Mouse (Mus musculus) T-helper 17 cell (primary cell): ENCODE measurements at regions not wholly inside any gene's neighbourhood (a gene's known extent, or its start where the extent isn't known, plus 50 kb on each side); places are given as distances from the start of the nearest gene placed in this dataset.

ENCODE experiments used
- in situ Hi-C, 2 experiments: fragments of 300-600 bp; cut with MboI, MseI; formaldehyde crosslinking; loops; 1 replicate in 1 of 2; 2 replicates in 1 of 2; pipeline ENCODE4 v1.15.1; 2025; ENCODE audit warnings: high pct_unique_total_duplicates in 2 of 2

DNA sequence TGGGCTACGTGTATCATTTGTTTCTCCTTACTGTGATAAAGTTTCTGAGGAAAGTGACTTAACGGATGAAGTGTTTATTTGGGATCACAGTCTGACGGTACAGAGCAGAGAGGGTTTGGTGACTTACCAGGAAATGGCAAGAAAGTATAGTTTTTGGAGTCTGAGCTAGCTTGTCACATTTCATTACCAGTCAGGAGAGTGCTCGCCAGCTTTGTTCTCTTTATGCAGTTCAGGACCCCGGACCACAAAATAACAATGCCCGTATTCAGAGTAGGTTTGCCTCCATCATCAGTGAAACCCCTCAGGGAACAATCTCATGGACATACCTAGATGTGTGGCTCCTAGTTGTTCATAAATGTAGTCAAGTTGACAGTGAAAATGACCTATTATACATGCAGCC, 387.7 kb downstream of the Wdr11 start:
- in situ Hi-C loops, result no loop called here

DNA sequence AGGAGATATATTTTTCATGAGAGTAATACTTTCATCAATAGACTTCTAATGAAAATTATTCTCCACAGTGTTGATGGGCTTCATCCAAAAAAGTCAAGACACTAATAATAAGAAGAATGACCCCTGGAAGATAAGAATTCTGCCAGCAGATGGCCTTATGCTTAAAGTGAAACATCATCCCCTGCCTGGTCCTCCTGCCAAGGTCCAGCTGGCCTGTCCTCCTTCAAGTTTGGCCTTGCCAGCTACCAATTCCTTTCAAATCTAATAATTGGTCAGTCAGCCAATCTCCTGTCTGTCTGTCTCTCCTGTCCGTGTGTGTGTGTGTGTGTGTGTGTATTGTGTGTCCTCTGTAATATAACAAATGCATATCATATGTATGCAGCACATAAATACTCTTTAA, 388.8 kb downstream of the Wdr11 start:
- in situ Hi-C loops, result no loop called here

DNA sequence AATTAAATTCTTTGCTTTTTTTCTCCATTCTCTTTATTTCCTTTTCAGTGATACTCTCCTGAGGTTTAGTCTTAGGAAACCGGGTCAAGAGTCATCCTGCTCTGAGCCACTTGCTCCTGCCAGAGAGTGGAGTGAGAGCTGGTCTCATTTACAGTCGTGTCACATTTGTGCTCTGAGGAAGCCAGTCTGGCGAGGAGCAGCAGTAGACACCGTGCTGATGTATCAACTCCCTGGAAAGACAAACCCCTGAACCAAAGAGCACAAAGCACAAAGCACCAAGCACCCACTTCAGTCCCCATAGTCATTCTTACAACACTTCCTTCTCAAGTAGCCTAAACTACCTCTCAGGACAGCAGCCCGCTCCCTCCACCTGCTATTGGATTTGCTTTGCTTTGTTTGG, 390.7 kb downstream of the Wdr11 start:
- in situ Hi-C loops, result no loop called here

DNA sequence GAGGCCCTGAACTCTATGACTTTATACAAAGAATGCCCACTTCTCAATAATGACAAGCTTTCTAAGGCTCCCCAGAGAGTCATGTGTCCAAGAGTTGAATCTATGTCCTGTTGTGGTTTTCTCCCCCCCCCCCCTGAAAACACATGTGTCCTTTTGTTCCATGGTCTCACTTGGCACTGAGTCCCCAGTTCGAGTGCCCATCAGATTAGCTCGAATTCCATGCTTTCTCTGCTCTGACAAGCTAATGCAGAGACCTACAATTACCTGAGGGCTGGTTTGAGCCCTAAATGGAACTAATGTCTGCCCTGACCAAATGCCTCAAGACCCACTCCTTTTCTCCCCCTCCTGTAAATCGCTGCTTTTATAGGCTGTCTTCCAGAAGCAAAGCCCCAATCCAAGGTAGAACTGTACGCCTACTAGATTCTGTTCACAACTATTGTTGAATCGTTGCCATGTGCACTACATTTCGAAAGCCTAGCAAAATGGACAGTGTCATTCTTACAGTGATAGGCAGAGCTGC, 392.0 kb downstream of the Wdr11 start:
- in situ Hi-C loops, result no loop called here

DNA sequence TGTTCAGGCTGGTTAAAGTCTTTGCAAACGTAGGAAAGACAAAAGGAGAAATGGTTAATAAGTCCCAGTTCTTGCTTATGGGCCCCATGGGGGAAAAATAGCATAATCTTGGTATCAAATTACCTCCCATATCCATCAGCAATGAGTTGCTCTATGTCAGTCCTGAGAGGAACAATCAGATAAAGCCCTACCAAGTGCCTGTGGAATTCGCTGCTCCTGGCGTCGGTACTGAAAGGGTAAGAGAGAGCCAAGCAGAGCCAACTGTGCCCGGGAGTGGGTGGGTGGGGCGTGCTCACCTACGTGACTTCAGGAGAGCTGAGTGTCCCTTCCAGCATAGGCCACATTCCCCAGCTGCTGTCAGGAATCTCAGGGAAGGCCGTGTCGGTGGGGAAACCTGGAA, 392.7 kb downstream of the Wdr11 start:
- in situ Hi-C loops, result no loop called here

DNA sequence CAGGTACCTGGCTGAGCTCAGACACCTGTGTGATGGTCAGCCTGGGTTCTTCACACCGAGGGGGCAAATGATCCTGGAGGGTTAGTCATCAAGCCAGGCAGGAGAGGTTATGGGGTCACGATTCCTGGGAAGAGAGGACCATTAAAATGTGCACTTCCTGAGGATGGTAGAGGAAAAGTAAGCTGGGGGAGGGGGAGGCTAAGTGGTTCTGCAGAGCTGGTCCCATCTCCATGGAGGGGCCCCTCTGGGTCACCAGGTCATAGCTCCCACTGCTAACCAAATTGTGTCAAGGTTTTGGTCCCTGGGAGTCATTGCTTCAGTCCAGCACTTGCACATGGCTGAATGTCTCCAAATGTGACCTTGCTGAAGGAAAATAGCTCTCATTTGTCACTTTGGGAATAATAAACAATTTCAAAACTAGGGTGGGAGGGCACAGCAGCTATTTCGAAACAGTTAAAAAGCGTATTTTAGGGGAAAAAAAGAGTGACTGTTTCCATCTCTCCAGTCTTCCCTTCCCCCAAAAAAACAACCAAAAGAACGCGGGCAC, 395.5 kb downstream of the Wdr11 start:
- in situ Hi-C loops, result no loop called here

DNA sequence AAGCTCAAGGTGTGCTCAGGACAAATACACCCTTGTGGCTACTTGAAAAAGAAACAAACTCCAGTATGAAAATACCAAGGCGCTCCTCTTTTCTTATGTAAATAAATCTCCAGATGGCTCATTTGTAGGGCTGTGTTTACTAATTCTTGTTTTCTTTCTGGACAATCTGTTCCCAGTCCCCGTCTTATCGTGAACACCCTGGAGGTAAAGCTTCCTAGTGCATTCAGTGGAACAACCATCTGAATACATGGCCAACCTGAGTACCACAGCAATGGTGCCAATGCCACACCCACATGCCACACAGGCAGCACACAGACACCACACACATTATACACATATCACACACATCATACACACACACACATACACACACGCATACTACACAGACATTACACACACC, 396.1 kb downstream of the Wdr11 start:
- in situ Hi-C loops, result no loop called here

DNA sequence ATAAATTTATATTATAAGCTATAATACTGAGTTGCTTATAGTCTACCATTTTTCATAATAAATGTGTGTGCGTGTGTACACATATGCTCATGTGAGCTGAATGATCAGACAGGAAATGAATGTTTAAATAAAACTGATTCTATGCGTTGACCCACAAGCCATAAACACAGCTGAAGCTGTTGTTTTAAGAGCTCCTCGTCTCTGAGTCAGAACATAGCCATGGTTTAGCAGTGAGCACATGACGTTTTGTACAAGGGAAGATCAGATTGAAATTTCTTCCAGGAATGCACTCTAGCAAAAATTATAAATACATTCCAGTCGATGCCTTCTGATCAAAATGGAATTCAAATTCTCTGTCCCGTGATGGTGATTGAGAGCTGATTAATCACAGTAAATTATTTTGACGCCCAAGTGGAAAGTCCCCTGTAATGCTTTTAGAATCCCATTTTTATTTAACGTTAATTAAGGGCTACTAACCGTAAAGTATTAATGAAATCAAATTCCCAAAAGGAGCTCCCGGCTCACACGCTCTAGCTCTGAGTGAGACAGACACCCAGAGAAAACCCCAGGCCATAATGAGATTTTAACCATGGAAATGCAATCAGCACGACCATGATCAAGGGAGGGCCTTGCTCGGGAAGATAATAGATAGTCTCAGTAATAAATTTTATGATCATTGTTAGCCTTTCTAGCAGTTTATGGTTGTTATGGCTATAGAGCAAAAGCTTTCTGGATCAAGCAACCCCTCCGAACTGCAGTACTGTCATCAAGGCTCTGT, 402.0 kb downstream of the Wdr11 start:
- in situ Hi-C loops, result no loop called here

DNA sequence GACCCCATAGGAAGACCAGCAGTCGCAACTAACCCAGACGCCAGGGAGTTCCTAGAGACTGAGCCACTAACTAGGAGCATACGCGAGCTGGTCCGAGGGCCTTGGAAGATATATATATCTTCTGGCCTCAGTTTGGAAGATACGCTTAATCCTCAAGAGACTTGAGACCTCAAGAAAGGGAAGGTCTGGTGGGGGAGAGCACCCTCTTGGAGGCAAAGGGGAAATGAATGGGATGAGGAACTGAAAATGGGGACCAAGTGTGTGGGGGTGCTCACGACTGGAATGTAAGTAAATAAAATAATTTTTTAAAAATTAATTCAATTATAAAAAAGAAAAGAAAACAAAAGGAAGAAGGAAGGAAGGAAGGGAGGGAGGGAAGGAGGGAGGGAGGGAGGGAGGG, 403.9 kb downstream of the Wdr11 start:
- in situ Hi-C loops, result no loop called here

DNA sequence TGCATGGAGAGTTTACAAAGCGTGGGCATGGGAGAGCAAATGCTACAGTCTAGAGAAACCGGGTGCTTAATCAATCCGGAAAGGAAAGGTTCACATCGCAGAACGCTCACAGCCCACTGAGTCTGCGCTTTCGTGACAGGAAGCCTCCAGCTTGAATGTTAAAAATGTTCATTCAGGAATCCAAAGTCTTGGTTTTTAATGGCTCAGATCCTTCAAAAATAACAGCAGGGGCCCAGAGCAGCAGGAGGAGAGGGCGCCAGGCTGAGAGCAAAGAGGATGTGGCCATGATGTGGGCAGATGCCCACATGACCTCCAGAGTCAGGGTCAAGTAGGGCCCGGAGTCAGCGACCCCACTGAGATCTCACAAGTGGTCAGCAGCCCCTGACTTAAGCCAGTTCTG, 409.4 kb downstream of the Wdr11 start:
- in situ Hi-C loops, result no loop called here

DNA sequence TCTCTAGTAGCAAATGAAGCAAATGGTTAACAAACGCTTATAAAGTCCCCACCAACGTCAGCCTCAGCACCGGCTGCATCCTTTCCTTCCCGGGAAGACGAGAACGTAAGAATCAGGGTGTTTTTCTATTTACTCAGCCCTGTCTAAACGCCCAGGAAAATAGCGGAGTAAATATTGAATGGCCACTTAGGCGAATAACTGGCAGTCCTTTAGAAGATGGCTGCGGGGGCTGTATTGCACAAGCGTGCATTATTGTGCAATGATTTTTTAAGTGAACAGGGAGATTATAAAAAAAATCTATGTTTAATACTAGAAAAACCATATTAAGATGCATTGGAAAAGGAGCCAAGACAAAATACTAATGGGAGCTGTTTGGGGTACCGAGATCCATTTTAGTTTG, 410.3 kb downstream of the Wdr11 start:
- in situ Hi-C loops, result no loop called here

DNA sequence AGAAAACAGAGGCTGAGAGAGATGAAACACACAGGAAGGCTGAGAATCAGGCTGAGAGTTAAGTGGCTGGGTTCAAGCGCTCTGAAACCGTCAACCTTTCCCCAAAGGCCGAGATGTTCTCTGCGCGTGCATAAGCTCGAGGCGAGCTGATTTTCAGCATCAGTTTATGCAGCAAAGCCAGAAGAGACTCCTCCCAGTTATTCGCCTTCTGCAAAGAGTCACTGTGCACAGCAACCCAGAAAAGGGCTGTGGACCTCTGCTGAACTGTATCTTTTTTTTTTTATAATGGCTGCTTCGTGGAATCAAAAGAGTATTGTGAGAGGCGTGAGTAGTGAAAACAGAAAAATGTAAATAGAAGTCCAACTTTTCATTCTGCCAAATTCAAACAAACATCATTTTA, 413.7 kb downstream of the Wdr11 start:
- in situ Hi-C loops, result no loop called here

DNA sequence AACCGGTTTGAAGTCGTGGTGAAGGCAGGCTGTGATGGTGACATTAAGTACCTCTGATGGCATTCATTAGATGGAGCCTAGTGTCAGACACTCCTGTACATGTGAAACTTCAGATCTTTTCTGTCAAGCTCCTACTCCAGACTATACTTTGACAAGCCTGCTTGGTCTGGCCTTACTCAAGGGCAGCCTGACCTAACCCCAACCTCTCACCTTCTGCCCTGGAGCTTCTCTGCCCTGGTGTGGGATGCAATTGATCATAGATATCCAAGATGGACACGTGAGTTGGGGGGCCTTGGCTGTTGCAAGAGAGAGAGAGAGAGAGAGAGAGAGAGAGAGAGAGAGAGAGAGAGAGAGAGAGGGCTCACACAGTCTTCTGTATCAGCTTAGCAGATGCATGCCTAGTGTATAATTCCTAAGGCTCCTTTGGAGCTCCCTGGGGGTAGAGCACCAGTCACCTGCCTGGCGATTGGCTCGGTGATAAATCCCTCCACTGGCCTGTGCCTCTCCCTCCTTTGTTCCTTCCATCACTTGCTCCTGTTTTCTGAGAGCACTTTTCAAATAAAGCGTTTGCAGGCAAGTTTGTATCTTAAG, 416.4 kb downstream of the Wdr11 start:
- in situ Hi-C loops, result no loop called here

DNA sequence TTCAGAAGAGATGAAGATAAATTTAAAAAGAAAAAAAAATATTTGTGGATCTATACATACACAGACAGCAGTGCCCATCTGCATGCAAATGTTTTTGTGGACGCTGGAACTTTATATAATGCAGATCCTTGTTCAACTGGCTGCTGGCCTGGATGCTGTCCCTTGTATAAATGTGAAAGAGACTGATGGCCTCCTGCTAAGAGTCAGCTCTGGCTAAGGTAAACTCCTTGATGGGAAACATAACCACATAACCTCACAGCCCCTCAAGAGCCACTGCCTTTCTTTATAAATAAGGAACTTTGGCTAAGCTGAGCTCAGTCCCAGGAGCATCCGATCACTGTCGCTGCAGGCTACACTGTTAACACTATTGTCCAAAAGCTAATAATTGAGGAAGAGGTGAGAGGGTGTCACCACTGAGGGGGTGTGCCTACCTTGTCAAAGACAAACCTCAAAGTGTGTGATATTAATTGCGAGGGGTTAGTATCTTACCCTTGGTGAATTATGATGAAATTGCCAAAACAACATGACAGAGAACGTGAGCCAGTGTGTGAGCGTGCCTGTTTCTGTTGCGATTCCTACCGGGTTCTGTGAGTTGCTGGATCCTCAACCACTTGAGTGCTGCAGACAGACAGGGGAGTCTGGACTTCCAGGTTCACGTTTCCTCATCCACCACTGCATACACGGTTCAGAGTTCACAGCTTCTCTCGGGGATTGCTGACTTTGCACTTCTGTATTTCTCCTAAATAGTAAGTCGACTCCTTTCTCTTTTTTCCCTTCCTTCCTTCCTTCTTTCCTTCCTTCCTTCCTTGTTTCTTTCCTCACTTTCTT, 417.1 kb downstream of the Wdr11 start:
- in situ Hi-C loops, result no loop called here

DNA sequence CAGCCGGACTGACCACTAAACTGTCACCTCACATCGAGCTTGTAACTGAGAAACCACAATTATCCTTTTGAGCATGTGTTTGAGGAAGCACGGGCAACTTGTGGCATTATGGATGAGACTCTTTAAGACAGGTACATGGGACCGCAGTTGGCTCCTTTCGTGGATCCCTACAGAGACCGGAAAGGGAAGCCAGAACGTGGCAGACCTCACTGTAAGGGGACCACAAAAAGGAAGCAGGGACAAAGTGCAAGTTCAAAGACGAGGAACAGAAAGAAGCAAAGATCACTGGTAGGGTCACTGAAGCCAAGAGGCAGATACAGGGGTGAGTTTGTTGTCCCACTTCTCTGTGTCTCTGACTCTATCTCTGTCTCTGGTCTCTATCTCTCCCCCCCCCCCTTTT, 420.4 kb downstream of the Wdr11 start:
- in situ Hi-C loops, result no loop called here

DNA sequence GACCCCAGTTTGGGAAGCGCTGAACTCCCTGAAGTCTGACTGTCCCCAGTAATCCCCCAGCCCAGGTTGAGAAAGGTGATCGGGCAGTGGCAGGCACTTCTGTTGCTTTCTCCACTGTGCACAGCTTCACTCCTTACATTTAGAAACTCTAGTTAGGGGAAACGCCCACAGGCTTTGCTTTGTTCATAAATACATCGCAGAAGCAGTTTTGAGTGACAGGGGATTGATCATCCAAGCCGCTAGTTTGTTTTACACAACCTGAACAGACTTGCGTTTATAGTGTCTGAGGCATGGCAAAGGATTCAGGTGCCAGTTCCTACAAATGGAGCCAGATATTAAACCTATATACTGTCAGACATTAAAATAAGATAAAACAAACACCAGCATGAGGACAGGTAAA, 421.4 kb downstream of the Wdr11 start:
- in situ Hi-C loops, result no loop called here

DNA sequence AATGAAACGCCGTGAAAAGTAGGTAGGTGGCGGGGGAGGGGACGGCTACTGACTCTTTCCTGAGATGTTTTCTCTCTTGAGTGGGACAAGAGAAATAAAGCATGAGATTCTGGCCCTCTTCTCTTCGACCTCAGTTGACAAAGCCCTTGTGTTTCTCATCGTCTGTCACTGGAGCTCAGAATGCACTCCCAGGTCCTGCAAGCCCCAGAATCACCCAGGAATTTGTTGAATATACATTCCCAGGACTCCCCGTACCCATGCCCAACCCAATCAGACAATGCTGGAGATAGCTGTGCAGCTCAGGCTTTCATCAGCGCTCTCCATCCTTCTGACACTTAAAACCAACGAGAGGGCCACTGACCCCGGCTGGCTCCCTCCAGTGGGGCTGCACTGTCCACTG, 422.9 kb downstream of the Wdr11 start:
- in situ Hi-C loops, result no loop called here

DNA sequence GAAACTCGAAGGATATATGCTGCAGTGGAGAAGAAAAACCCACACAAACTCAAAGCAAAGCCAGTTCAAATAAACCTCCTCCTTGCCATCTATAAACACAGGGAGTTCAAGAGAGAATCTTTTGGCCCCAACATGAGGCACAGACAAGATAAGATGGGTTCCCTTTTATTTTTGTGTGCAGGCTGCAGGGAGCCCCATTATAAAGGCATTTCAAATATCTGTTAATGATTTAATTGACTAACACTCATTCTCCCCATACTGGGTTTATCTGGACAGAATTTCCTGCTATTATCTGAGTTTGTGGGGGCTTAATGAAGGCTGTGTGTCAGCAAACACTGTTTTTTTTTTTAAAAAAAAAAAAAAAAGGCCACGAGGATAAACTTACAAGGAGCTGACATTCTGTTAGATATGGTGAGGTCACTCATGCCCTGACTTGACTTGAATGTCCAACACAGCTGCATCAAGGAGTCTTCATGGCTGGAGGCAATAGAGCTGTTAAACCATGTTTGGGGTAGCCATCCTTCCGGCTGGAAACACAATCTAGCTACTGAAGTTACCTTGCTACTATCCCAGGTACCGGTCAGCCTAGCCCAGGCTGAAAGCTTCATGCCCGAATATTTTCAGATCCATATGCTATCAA, 423.8 kb downstream of the Wdr11 start:
- in situ Hi-C loops, result no loop called here

DNA sequence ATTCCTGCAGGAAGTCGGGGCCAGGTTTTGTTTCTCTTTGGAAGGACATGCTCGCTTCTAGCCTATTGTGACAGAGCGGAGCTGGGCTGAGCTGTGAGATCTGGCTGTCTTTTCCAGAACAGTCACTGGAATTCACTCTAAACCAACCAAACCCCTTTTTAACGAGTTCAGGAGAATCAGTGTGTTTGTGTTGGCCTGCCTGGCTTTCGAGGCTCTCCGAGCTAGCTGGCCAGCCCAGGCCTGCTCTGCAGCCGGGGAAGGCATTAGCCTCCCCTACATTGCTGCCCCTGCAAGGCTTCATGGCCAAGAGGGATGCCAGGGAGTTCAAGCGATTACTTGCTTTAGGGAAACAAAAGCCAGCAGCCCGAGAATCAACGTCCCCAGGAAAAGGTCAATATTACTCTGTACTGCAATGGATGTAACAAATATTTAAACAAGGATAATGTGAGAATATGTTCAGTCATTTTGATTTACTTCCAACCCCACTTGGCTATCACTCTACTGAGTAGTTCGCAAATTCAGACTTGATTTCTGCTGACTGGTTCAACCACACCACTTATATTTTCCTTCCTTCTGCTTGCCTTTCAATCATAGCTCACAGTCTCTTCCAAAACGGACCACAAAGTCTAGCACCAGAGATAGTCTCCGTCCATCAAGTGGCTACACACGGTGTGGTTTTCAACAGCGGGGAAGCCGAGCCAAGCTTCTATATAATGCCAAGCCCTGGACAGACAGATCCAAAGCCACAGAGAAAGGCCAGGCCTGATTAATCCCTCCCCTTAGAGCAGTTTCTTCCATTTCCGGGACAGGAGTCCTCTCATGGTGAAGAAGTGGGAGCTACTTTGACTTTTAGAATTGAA, 424.6 kb downstream of the Wdr11 start:
- in situ Hi-C loops, result no loop called here

DNA sequence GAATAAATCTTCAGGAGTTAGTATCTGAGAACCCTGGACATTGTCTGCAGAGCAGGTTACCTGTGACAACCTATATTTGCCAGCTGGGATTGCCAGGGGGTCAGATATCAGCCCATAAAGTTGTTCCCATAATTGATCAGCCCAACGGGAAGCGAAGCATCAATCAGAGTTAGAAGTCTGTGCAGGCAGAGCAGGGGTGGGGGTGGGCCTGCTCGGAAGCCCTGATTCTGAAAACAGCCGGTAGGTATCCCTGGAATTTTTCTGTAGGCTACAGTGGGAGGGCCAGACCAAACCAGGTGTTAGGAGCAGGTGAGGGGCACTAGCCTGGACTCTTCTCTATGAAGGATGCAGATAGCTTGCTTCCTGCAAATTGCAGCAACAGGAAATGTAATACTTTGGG, 427.2 kb downstream of the Wdr11 start:
- in situ Hi-C loops, result no loop called here

DNA sequence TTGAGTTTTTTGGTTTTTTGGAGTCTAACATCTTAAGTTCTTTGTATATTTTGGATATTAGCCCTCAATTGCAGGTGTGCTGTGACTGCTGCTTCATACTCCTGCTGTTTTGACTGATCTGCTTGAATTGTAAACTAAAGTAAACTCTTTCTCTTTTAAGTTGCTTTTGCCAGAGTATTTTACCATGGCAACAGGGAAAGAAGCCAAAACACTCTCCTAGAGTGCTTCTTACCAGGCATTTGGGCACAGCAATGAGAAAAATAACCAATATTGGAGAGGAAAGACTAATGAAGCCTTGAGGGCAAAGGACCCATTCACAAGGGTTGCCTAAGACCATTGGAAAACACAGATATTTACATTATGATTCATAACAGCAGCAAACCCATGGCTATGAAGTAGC, 437.3 kb downstream of the Wdr11 start:
- in situ Hi-C loops, result no loop called here
